Mouse (Mus musculus) heart, postnatal 14 days (tissue): ENCODE results near the gene Mid1. TPM values are rescaled to one million over a fixed set of nuclear protein-coding genes. Genes with fewer than 3 reads are reported as not detected.
"Not testable (repeated sequence)": the region's sequence is repeated elsewhere in the genome, so short reads cannot be mapped to it uniquely, and the experiment has no call there.

Source experiments
- DNase-seq, 2 experiments: peaks; one replicate each; pipeline ENCODE4 v3.0.0; 2021 to 2022
- intact Hi-C: fragments of 180-260 bp; cut with DNase I; formaldehyde crosslinking; loops from one replicate; pipeline ENCODE4 v1.15.1; 2025
- total RNA-seq, 2 experiments: library from RNA; stranded (reverse); gene quantifications; 2 replicates each; pipeline ENCODE4 v1.2.3; 2021

Mid1 gene
- total RNA-seq, 2 experiments from 2014 or later: 2.7 to 12.5 TPM

- not testable (repeated sequence) for DNase-seq
Measured at GRCm38 (mm10) chrX:169994866-169995711, 310.1 kb downstream of the Mid1 start.

GRCm38 (mm10) chrX:169995909-169996521, 311.0 kb downstream of the Mid1 start:
- intact Hi-C loops, DNase-seq: not testable (repeated sequence)

More at GRCm38 (mm10) chrX:169994866-169995711, 310.1 kb downstream of the Mid1 start:
- intact Hi-C loops: not testable (repeated sequence)

GRCm38 (mm10) chrX:169996926-169997325, 311.9 kb downstream of the Mid1 start:
- peak; percentile 79 to 86 for DNase-seq
- intact Hi-C loops: not testable (repeated sequence)

- DNase-seq, intact Hi-C loops: not testable (repeated sequence)
Measured at GRCm38 (mm10) chrX:169997456-169997853, 312.5 kb downstream of the Mid1 start.

- intact Hi-C loops: not testable (repeated sequence)
- peak; percentile 100 for DNase-seq
Measured at GRCm38 (mm10) chrX:169997854-169998456, 313.0 kb downstream of the Mid1 start.

- not testable (repeated sequence) for DNase-seq
- intact Hi-C loops: loop anchor here (1.0 kb wide), 1 partner anchor 7 kb away; no protein-coding TSS in a partner anchor
Measured at GRCm38 (mm10) chrX:169998559-169999219, 313.7 kb downstream of the Mid1 start.

- not testable (repeated sequence) for DNase-seq
- intact Hi-C loops: loop anchor here (1.0 kb wide), 1 partner anchor 8 kb away; no protein-coding TSS in a partner anchor
Measured at GRCm38 (mm10) chrX:169999226-169999883, 314.4 kb downstream of the Mid1 start.

GRCm38 (mm10) chrX:169999912-170000641, 315.1 kb downstream of the Mid1 start:
- not testable (repeated sequence) for DNase-seq
- intact Hi-C loops: loop anchor here (1.0 kb wide), 1 partner anchor 9 kb away; no protein-coding TSS in a partner anchor

GRCm38 (mm10) chrX:170000642-170001387, 315.8 kb downstream of the Mid1 start:
- DNase-seq, intact Hi-C loops: not testable (repeated sequence)

- intact Hi-C loops: not testable (repeated sequence)
Measured at GRCm38 (mm10) chrX:170001388-170001695, 316.3 kb downstream of the Mid1 start.

GRCm38 (mm10) chrX:170002510-170003197, 317.7 kb downstream of the Mid1 start:
- intact Hi-C loops, DNase-seq: not testable (repeated sequence)

More at GRCm38 (mm10) chrX:170001388-170001695, 316.3 kb downstream of the Mid1 start:
- not testable (repeated sequence) for DNase-seq

- intact Hi-C loops, DNase-seq: not testable (repeated sequence)
Measured at GRCm38 (mm10) chrX:170003536-170003935, 318.5 kb downstream of the Mid1 start.

GRCm38 (mm10) chrX:170004236-170004635, 319.2 kb downstream of the Mid1 start:
- DNase-seq, intact Hi-C loops: not testable (repeated sequence)

- DNase-seq, intact Hi-C loops: not testable (repeated sequence)
Measured at GRCm38 (mm10) chrX:170004793-170005192, 319.8 kb downstream of the Mid1 start.

GRCm38 (mm10) chrX:170005194-170005593, 320.2 kb downstream of the Mid1 start:
- DNase-seq: peak in 1 of 2 experiments; percentile 42
- intact Hi-C loops: not testable (repeated sequence)

GRCm38 (mm10) chrX:170005695-170006297, 320.8 kb downstream of the Mid1 start:
- DNase-seq, intact Hi-C loops: not testable (repeated sequence)

- not testable (repeated sequence) for DNase-seq
Measured at GRCm38 (mm10) chrX:170006694-170007247, 321.8 kb downstream of the Mid1 start.

More at GRCm38 (mm10) chrX:170006694-170007247, 321.8 kb downstream of the Mid1 start:
- intact Hi-C loops: not testable (repeated sequence)
